Mouse (Mus musculus) adrenal gland, postnatal 36 days (tissue): ENCODE measurements around the gene Sgsm3. TPM values are rescaled to one million over a fixed set of nuclear protein-coding genes. Genes with fewer than 3 reads are reported as not detected.

ENCODE experiments used
- microRNA-seq: library from miRNA; unstranded; fragments of <30 nt; microRNA quantifications from one replicate; pipeline ENCODE4 v1.2.0, GENCODE M21; 2021
- total RNA-seq, 2 experiments: library from RNA; stranded (reverse); gene quantifications; 2 replicates each; pipeline ENCODE4 v1.2.3; 2021

Gene Sgsm3
- total RNA-seq, 2 experiments from 2014 or later = 15.9 to 23.8 TPM

Small RNA genes within 50 kb of the gene (microRNA-seq; reads per million reads assigned to microRNA genes)
- 36.1 reads per million, percentile 41 among the genes with 10 or more reads in this experiment for gene Mir5113

Other genes starting within 250 kb of the Sgsm3 start
- 10 to 100 TPM; 39.9 to 42.4 TPM for gene Adsl, start 29.3 kb upstream of the Sgsm3 start, total RNA-seq
- gene Mrtfa, start 213.0 kb downstream of the Sgsm3 start, total RNA-seq = 10 to 100 TPM; 28.6 to 31.0 TPM